Mouse (Mus musculus) MEL (cell line): ENCODE results near the gene Dlgap3. TPM values are rescaled to one million over a fixed set of nuclear protein-coding genes. Genes with fewer than 3 reads are reported as not detected.

Source experiments
- DNase-seq: peaks from one replicate; pipeline ENCODE4 v3.0.0; 2011; ENCODE audit warnings: low read depth, low spot score
- H3K27ac ChIP-seq: 2 replicates; pipeline ENCODE4 v1.5.1; 2012; ENCODE audit warnings: low read depth, mild to moderate bottlenecking, control low read depth, low read length, moderate library complexity; ENCODE audit not compliant: control insufficient read depth
- H3K27me3 ChIP-seq, 2 experiments: fragments of 150-350 bp in 1 of 2; sonication (generic) in 1 of 2; 2 replicates each; pipeline ENCODE4 v1.6.1; 2012; ENCODE audit warnings: low read length in 2 of 2, mild to moderate bottlenecking in 2 of 2, improper control_type of control experiment in 1 of 2, moderate library complexity in 1 of 2; ENCODE audit not compliant: insufficient read depth in 2 of 2, control insufficient read depth in 1 of 2
- H3K36me3 ChIP-seq, 2 experiments: 2 replicates each; pipeline ENCODE4 v1.6.1; 2012 to 2014; ENCODE audit warnings: low read length in 2 of 2, improper control_type of control experiment in 1 of 2, inconsistent platforms in 1 of 2, mild to moderate bottlenecking in 1 of 2; ENCODE audit not compliant: insufficient read depth in 2 of 2, control insufficient read depth in 1 of 2
- H3K4me1 ChIP-seq, 2 experiments: fragments of 150-350 bp in 1 of 2; sonication (generic) in 1 of 2; 2 replicates each; pipeline ENCODE4 v1.6.1; 2012; ENCODE audit warnings: low read length in 2 of 2, improper control_type of control experiment in 1 of 2, mild to moderate bottlenecking in 1 of 2; ENCODE audit not compliant: insufficient read depth in 2 of 2, control insufficient read depth in 1 of 2
- H3K4me3 ChIP-seq, 2 experiments: fragments of 150-350 bp in 1 of 2; sonication (generic) in 1 of 2; 2 replicates each; pipeline ENCODE4 v1.5.1; 2012; ENCODE audit warnings: low read depth in 2 of 2, low read length in 2 of 2, mild to moderate bottlenecking in 2 of 2, moderate library complexity in 2 of 2, control low read depth in 1 of 2, improper control_type of control experiment in 1 of 2; ENCODE audit not compliant: control insufficient read depth in 1 of 2, insufficient read depth in 1 of 2
- H3K79me2 ChIP-seq: 2 replicates; pipeline ENCODE4 v1.6.1; 2012; ENCODE audit warnings: mild to moderate bottlenecking, low read length, moderate library complexity; ENCODE audit not compliant: control insufficient read depth, poor library complexity, insufficient read depth
- H3K9ac ChIP-seq: 2 replicates; pipeline ENCODE4 v1.6.1; 2012; ENCODE audit warnings: low read depth, mild to moderate bottlenecking, control low read depth, low read length, moderate library complexity; ENCODE audit not compliant: control insufficient read depth, poor library complexity, severe bottlenecking
- H3K9me3 ChIP-seq: fragments of 150-350 bp; sonication (generic); replicated peaks from 2 replicates; pipeline ENCODE4 v1.6.1; 2012; ENCODE audit warnings: mild to moderate bottlenecking, low read length, improper control_type of control experiment, moderate library complexity; ENCODE audit not compliant: insufficient read depth
- BHLHE40 ChIP-seq: IDR thresholded peaks from 2 replicates; pipeline ENCODE4 v1.6.1; 2012; ENCODE audit warnings: low read depth, mild to moderate bottlenecking, inconsistent platforms, low read length, improper control_type of control experiment, borderline replicate concordance
- CHD2 ChIP-seq: IDR thresholded peaks from 2 replicates; pipeline ENCODE4 v1.6.1; 2011; ENCODE audit warnings: low read length, improper control_type of control experiment
- CTCF ChIP-seq, 3 experiments: IDR thresholded peaks in 2 of 3; conservative IDR thresholded peaks in 1 of 3; 2 replicates each; pipeline ENCODE4 v1.5.1; 2011 to 2012; ENCODE audit warnings: low read length in 3 of 3, low read depth in 2 of 3, mild to moderate bottlenecking in 2 of 3, improper control_type of control experiment in 1 of 3, inconsistent platforms in 1 of 3, mixed read lengths in 1 of 3, moderate library complexity in 1 of 3; ENCODE audit not compliant: control insufficient read depth in 1 of 3, insufficient read depth in 1 of 3, poor library complexity in 1 of 3, severe bottlenecking in 1 of 3
- EP300 ChIP-seq, 2 experiments: IDR thresholded peaks; 2 replicates each; pipeline ENCODE4 v1.6.1; 2011; ENCODE audit warnings: improper control_type of control experiment in 2 of 2, low read length in 2 of 2, low read depth in 1 of 2, mild to moderate bottlenecking in 1 of 2
- GABPA ChIP-seq: IDR thresholded peaks from 2 replicates; pipeline ENCODE4 v1.6.1; 2012; ENCODE audit warnings: low read depth, mild to moderate bottlenecking, inconsistent platforms, low read length, improper control_type of control experiment, moderate library complexity
- GATA1 ChIP-seq: IDR thresholded peaks from 2 replicates; pipeline ENCODE4 v1.6.1; 2011; ENCODE audit warnings: low read depth, low read length, improper control_type of control experiment
- HCFC1 ChIP-seq: IDR thresholded peaks from 2 replicates; pipeline ENCODE4 v1.6.1; 2012; ENCODE audit warnings: low read depth, mild to moderate bottlenecking, inconsistent platforms, low read length, improper control_type of control experiment, moderate library complexity
- MAFK ChIP-seq: IDR thresholded peaks from 2 replicates; pipeline ENCODE4 v1.6.1; 2011; ENCODE audit warnings: low read depth, mild to moderate bottlenecking, low read length, improper control_type of control experiment, borderline replicate concordance
- MAX ChIP-seq: IDR thresholded peaks from 2 replicates; pipeline ENCODE4 v1.6.1; 2011; ENCODE audit warnings: low read length, improper control_type of control experiment
- POLR2AphosphoS2 ChIP-seq: IDR thresholded peaks from 2 replicates; pipeline ENCODE4 v1.6.1; 2011; ENCODE audit warnings: low read length, improper control_type of control experiment
- RAD21 ChIP-seq: IDR thresholded peaks from 2 replicates; pipeline ENCODE4 v1.6.1; 2011; ENCODE audit warnings: mild to moderate bottlenecking, low read depth, low read length, improper control_type of control experiment
- SIN3A ChIP-seq: IDR thresholded peaks from 2 replicates; pipeline ENCODE4 v1.6.1; 2012; ENCODE audit warnings: low read length, improper control_type of control experiment, inconsistent platforms
- SMC3 ChIP-seq: IDR thresholded peaks from 2 replicates; pipeline ENCODE4 v1.6.1; 2011; ENCODE audit warnings: low read depth, low read length, improper control_type of control experiment
- TAL1 ChIP-seq: IDR thresholded peaks from 2 replicates; pipeline ENCODE4 v1.6.1; 2012; ENCODE audit warnings: mild to moderate bottlenecking, inconsistent platforms, low read length, moderate library complexity, mixed read lengths
- TBP ChIP-seq: IDR thresholded peaks from 2 replicates; pipeline ENCODE4 v1.8.0; 2011; ENCODE audit warnings: low read depth, low read length, improper control_type of control experiment
- UBTF ChIP-seq: IDR thresholded peaks from 2 replicates; pipeline ENCODE4 v1.6.1; 2012; ENCODE audit warnings: low read depth, mild to moderate bottlenecking, inconsistent platforms, low read length, improper control_type of control experiment, moderate library complexity, borderline replicate concordance; ENCODE audit not compliant: insufficient read depth
- USF1 ChIP-seq: IDR thresholded peaks from 2 replicates; pipeline ENCODE4 v1.6.1; 2014; ENCODE audit warnings: low read depth, mild to moderate bottlenecking, inconsistent platforms, low read length, improper control_type of control experiment, moderate library complexity
- ZC3H11A ChIP-seq: IDR thresholded peaks from 2 replicates; pipeline ENCODE4 v1.6.1; 2012; ENCODE audit warnings: low read depth, mild to moderate bottlenecking, inconsistent platforms, low read length, improper control_type of control experiment
- polyA plus RNA-seq, 2 experiments: library from polyadenylated mRNA; stranded (reverse) in 1 of 2; unstranded in 1 of 2; fragments of >175 nt in 1 of 2; fragments of >200 nt in 1 of 2; gene quantifications; 2 replicates each; pipeline versions ENCODE4 v1.2.1 to v1.2.4; 2012; ENCODE audit warnings: low replicate concordance in 2 of 2, low read depth in 1 of 2; ENCODE audit not compliant: insufficient read length in 2 of 2, insufficient read depth in 1 of 2, missing spikeins in 1 of 2
- total RNA-seq: library from RNA; depleted of rRNA; stranded (reverse); fragments of 300-350 nt; gene quantifications from 2 replicates; pipeline ENCODE4 v1.2.3, GENCODE M21; 2012

Dlgap3 gene
- total and polyA plus RNA-seq, 3 experiments, result not detected

DNA sequence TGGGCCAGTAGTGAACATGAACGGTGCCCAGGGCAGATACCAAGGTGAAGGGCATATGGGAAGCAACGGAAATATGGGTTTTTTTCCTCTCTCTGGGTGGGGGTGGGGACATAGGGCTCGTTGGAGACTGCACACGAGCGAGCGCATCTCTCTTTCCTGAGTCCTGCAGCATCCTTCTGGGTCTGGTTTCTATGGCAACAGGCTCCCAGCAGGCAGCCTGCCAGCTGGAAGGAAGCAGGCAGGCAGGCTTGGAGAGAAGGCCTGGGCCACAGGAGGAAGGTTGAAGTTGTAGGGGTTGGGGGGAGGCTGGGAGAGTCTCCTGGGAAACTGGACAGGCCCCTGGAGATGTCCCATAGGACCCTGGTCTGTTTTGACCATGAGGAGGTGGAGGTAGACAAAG, 63.0 kb downstream of the Dlgap3 start:
- no peaks in the 10 kb centered on the region for H3K27me3 ChIP-seq
- DNase-seq, result no peak
- no peak overlapping the region for H3K4me3 ChIP-seq
- no peaks in the 10 kb centered on the region for H3K36me3 ChIP-seq
- H3K79me2 ChIP-seq, result no peaks in the 10 kb centered on the region
- no peak overlapping the region for H3K27ac ChIP-seq
- no peak for TF ChIP-seq SMC3
- no peaks in the 10 kb centered on the region for H3K9me3 ChIP-seq
- H3K9ac ChIP-seq, result no peak overlapping the region
- H3K4me1 ChIP-seq, result no peaks in the 10 kb centered on the region

DNA sequence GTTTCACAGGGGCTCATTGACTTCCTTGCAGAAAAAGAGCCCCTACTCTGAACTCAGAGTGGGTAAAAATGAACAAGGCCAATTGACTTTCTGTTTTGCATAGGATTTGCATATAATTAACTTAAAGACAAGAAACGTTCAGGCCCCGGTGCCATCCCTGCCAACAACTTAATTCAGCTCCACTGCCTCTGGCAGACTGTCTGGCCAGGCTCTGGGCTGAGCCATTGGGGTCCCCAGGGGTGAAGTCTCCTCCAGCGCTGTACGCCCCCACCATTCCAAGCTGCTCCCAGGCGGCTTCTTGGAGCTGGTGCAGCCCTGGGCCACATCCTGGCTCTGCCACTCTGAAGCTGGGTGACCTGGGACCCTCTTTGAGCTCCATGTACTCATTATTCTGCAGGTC, 63.5 kb downstream of the Dlgap3 start:
- Histone ChIP-seq H3K4me3 (no peak overlapping the region), H3K9me3 (no peaks in the 10 kb centered on the region), H3K27me3 (no peaks in the 10 kb centered on the region), H3K79me2 (no peaks in the 10 kb centered on the region), H3K27ac (no peak overlapping the region), H3K36me3 (no peaks in the 10 kb centered on the region), H3K4me1 (no peaks in the 10 kb centered on the region), H3K9ac (no peak overlapping the region)
- DNase-seq, result no peak
- TF ChIP-seq USF1, result no peak
- no peak for TF ChIP-seq RAD21
- no peak for TF ChIP-seq CHD2
- TF ChIP-seq MAFK, result no peak
- no peak for TF ChIP-seq BHLHE40
- no peak for TF ChIP-seq TBP
- no peak for TF ChIP-seq ZC3H11A
- TF ChIP-seq CTCF (IDR thresholded peaks at IDR 0.05 in 2 of 3, conservative IDR thresholded peaks at IDR 0.05 in 1 of 3; ENCODE audit: control insufficient read depth in 1 of 3, insufficient read depth in 1 of 3, low read depth in 2 of 3, low read length in 3 of 3, poor library complexity in 1 of 3, severe bottlenecking in 1 of 3), result no peak
- no peak for TF ChIP-seq EP300 (IDR thresholded peaks at IDR 0.05; ENCODE audit: low read depth in 1 of 2, low read length in 2 of 2)
- TF ChIP-seq TAL1, result no peak
- TF ChIP-seq MAX, result no peak
- TF ChIP-seq GABPA, result no peak
- no peak for TF ChIP-seq GATA1
- no peak for TF ChIP-seq POLR2AphosphoS2
- TF ChIP-seq UBTF, result no peak
- TF ChIP-seq HCFC1, result no peak
- TF ChIP-seq SIN3A, result no peak
